Mouse (Mus musculus) CD4-positive, CD25-positive, alpha-beta regulatory T cell, adult 4 months (primary cell): ENCODE results near the gene Syt16. TPM values are rescaled to one million over a fixed set of nuclear protein-coding genes. Genes with fewer than 3 reads are reported as not detected.

Experiments used
- ATAC-seq: one replicate; pipeline ENCODE4 v1.8.0; 2017
- polyA plus RNA-seq, 2 experiments: library from polyadenylated mRNA; unstranded; fragments of 100-300 nt; shearing (Covaris generic); gene quantifications; one replicate each; pipeline ENCODE4 v1.2.1; 2017

Gene Syt16
- polyA plus RNA-seq, 2 experiments from 2014 or later: not detected

- ATAC-seq: no peak
These were observed 111.2 kb downstream of the Syt16 start for GRCm38 (mm10) chr12:74108663-74109081.

DNA sequence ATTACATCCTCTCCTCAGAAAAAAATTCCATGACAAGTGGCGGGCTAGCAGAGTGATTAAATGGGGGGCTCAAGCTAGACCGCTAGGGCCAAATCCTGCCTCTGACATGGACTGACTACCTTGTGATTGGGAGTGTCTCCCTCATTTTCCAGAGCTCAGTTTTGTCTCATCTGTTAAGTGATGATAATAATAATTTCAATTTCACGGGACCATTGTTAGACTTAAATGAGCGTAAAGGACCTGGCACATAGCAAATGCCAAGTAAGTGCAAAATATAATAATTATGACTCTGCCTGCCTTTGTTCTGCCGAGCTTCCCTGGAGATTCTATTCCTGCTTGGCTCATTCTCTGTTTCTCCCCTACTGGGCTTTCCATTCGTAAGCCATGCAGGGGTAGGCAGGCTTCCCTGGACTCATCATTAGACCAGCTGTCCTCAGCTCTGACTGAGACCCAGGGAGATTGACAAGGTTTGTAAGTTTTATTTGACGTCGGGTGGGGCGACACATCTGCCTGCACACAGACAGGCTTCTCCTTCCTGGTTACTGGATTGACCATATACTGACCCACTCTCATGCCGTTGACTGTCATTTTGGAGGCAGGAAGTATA is 112.1 kb downstream of the Syt16 start:
- ATAC-seq: no peak

GRCm38 (mm10) chr12:74116825-74117224 is 119.4 kb downstream of the Syt16 start:
- ATAC-seq: no peak

- no peak for ATAC-seq
These were observed 128.3 kb downstream of the Syt16 start for GRCm38 (mm10) chr12:74125796-74126195.

GRCm38 (mm10) chr12:74128229-74128628 is 130.8 kb downstream of the Syt16 start:
- ATAC-seq: no peak

DNA sequence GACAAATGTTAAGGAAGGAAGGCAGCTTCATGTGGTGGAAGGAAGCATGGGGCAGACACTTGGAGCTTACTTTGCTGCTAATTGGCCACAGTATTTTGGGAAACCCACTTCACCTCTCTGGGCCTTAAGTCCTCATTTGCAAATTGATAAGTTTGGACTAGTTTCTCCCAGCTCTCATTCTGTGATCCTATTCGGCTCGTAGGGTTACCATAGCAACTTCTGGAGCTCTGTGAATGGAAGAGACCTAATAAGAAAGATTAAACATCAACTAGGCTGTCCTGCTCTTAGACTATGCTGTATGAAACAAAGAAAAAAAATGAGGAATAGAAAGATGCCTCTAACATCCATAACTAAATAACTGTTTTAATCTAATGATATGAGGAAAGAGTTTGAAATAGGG is 134.3 kb downstream of the Syt16 start:
- no peak for ATAC-seq

- ATAC-seq: no peak
These were observed 144.7 kb downstream of the Syt16 start for GRCm38 (mm10) chr12:74142147-74142546.

DNA sequence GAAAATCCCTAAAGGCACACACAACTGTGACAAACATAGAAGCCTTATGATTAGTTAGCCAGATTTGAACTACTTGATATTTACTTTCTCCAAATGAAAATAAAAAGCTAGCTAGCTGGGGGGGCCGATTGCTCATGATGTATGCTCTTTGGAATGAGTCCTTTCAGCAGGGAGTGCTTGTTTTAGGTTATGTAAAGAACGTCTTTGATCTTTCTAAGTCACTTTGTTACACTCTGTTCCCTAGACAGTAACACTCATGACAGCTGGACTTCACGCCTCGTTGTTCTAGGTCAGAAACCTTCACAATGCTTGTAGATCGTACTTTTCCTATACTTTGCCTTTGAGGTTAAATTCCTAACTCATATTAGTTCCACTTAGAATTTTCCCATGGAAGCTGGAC is 146.9 kb downstream of the Syt16 start:
- no peak for ATAC-seq

DNA sequence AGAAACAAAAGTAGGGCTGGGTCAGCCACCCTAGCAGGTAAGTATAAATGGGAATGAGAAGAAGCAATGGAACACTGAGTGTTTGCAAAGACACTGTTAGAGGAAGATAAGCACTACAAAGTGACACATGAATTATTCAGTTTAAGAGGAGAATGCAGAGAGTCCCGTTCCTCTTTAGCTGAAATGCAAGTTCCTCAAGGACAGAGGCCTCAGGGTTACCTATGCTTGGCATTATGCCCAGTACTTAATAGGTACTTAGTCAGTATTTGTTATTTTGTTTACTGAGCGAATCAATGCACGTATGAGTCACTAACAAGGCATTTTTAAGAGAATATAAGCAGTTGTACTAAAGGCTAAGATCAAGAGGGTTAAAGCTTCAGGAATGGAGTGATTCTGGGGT is 163.3 kb downstream of the Syt16 start:
- no peak for ATAC-seq

DNA sequence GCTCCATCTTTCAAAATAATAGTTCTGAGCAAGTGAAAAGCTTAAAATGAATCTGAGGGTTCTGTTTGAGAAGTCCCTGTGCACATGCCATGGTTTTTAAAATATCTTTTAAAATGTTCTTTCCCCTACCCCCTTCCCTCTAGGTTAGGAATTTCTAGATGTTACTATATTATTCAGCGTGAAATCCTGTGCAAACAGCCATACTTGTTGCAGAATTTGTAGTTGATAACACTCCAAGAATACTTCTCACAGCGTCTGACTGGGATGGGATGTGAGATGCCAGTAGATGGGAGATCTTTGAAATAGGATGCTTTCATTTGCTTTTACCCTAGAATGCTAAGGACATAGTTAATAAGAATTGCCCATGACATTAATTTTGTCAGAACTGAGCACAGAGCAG is 165.6 kb downstream of the Syt16 start:
- ATAC-seq: no peak

GRCm38 (mm10) chr12:74171257-74171656 is 173.8 kb downstream of the Syt16 start:
- no peak for ATAC-seq

GRCm38 (mm10) chr12:74173902-74174301 is 176.4 kb downstream of the Syt16 start:
- no peak for ATAC-seq

DNA sequence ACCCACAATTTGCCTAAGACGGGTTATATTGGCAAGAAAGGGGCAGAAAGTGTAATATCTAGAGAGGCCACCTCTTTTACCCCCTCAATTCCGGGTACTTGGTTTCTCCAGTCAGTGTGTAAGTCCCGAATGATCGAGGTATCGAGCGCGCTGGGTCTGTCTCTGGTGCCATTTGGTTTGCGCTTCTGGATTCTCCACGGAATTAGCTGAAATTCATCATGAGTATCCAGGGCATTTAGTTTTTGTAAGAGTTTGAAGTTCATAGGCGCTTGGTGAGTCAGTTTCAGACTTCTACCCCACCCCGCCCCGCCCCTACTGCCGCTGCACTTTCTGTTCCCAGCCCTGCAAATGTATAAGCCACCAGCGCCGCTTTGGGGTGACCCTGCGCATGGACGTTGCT is 187.1 kb downstream of the Syt16 start:
- no peak for ATAC-seq

DNA sequence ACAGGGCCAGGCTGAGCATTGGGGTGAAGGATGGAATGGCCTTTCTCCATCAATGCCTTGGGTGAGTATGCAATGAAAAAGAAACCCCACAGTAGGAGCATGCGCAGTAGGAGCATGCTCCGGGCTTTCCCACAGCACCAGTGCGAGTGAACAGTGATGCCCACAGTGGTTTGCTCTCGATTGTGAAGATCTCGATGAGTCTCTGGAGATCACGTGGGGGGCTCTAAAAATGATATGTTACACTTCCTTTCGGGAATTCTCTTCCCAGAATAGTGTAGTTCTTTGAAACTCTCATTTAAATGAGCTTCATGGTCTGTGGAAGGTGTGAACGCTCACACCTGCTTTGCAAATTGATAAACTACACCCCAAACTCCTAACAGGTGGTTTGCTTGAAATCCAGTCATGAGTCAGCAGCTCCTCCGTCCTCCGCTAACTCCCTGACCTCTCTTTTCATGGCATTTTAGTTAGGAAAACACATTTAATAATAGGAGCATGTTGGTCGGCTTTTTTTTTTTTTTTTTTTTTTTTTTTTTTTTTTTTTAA is 190.9 kb downstream of the Syt16 start:
- ATAC-seq: no peak

DNA sequence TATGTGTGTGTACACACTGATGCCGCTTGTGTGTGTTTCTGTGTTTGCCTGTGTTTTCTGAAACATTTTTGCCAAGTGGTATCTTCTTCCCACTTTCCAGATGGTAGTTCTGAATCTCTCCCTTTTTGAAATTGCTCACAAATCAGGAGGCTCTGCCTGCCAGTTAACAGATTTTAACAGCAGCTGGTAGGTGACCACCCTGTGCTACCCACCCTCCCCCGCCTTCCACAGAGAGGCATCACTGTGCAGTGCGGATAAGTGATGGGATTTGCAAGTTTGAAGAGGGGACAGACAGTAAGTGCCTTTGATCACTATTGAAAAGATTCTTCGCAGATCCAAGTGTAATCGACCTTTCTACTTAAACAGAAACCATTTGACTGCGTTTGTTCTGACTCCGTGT is 191.4 kb downstream of the Syt16 start:
- ATAC-seq: no peak

DNA sequence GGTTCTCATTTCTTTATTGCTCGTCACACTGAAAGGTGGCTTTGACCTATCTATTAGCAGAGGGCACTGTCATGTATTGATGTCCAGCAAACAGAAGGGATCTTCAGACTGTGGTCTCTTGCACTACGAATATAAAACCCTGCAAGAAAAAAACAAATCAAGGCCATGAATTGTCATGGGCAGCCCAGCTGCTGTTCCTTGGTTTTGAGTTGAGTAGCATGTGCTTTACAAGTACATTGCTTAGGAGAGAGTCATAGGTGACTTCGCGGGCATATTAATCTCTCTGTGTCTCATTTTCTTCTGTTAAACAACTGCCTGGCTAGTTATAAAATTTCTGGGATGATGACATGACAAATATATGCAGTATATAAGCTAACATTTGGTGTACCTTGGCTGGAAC is 192.4 kb downstream of the Syt16 start:
- ATAC-seq: no peak

- no peak for ATAC-seq
These were observed 192.8 kb downstream of the Syt16 start for GRCm38 (mm10) chr12:74190297-74190696.

DNA sequence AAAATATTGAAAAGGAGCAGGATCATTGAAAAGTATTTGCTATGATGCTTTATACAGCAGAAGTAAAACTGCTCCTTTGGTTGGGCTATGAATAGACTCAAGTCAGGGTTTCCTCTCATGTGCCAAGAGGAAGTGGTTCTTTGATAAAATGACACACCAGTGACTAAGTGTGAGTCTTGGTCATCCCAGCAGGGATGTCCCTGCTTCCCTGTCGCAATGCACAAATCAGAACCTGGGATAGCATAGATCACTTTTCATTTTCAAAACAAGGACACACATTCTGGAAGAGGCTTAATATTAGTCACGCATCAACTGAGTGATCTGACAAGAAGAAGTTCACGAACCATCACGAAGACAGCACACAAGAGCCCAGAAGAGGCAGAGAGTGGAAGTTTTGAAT is 195.1 kb downstream of the Syt16 start:
- ATAC-seq: no peak

DNA sequence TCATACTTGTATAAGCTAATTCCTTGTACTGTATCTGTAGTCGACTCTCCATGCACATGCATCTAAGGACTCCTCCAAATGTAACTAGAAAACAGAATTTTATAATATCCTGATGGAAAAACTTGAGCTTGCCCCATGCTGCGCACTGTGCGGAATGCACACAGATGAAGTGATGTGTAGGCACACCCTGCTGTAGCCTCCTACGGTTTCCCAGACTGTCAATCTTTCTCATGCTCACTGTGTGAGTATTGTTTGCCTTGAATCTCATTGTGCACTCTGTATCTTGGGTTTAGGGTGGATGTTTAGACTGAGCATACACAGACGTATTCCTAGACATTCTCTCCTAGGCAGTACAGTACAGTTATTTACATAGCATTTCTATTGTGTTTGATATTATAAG is 203.9 kb downstream of the Syt16 start:
- ATAC-seq: no peak

- ATAC-seq: no peak
These were observed 205.1 kb downstream of the Syt16 start for GRCm38 (mm10) chr12:74202431-74203042.

GRCm38 (mm10) chr12:74212156-74212555 is 214.7 kb downstream of the Syt16 start:
- ATAC-seq: no peak

DNA sequence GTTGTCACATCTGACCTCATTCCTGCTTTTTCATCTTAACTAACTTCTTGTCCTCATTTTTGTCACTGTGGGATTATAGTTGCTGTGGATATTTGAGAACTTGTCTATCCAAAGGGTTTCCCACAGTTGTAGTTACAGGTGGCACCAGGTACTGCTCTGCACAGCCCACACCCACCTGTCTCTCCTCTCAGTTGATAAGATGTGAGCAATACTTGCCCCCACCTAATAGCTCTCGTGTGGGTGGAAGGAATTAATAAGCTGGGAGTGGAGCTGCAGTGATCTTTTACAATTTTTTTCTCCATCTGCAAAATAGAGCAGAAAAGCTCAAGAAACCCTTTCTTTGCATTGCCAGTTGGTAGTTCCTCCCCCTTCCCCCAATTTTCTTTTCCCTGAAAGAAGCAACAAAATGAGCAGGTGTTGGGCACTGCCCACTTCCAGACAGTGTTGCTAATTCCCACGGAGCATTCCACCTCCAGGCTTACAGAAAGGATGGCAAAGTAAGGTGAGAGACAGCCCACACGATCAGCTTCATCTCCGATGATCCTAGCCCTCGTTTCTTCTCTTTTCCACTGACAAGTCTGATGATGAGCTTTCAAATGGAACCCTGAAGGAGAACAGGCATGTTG is 218.8 kb downstream of the Syt16 start:
- ATAC-seq: no peak

DNA sequence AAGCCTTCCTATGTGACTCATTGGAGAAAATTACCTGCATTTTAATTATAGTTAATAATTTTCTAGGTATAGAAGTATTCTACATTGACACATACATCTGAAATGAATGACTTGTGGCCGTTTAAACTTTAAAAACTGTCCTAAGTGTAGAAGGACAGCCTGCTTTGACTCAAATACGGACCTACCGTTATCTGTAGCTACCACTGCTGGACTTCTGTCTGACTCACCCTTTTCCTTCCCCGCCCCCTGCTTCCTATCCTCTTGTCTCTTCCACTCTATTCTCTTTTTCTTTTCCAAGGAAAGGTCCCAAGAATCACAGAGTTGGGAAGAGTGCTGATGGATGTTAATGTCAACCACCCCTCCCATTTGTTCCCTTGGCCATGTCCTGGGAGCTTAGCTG is 222.4 kb downstream of the Syt16 start:
- no peak for ATAC-seq

DNA sequence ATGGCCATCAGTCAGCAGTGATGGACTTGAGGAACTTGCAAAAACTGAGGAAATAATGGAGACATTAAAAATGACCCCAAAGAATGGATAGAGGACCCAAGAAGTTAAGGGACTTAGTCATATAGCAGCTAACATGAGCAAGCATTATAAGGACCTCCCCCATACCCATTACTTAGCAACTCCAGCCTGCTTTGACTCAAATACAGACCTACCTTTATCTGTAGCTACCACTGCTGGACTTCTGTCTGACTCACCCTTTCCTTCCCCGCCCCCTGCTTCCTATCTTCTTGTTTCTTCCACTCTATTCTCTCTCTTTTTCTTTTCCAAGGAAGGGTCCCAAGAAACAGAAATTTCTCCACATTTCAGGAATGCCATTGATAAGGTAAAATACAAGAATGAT is 223.2 kb downstream of the Syt16 start:
- ATAC-seq: no peak
